Mouse (Mus musculus) cerebellum, adult 2 months (tissue): ENCODE data around the gene Zfp747. TPM values are rescaled to one million over a fixed set of nuclear protein-coding genes. Genes with fewer than 3 reads are reported as not detected.
"Not testable (repeated sequence)": the region's sequence is repeated elsewhere in the genome, so short reads cannot be mapped to it uniquely, and the experiment has no call there.

Experiments used
- DNase-seq, 2 experiments: peaks; one replicate each; pipeline ENCODE4 v3.0.0; 2021
- H3K27ac ChIP-seq: fragments of 200-500 bp; 2 replicates; pipeline ENCODE4 v1.5.1; 2012; ENCODE audit warnings: low read length, control low read depth, inconsistent platforms; ENCODE audit not compliant: insufficient read depth
- H3K27me3 ChIP-seq: fragments of 200-500 bp; 2 replicates; pipeline ENCODE4 v1.6.1; 2012; ENCODE audit warnings: inconsistent platforms, mild to moderate bottlenecking, low read length, moderate library complexity; ENCODE audit not compliant: control insufficient read depth, insufficient read depth
- H3K4me1 ChIP-seq: fragments of 200-500 bp; 2 replicates; pipeline ENCODE4 v1.6.1; 2011; ENCODE audit warnings: low read length; ENCODE audit not compliant: control insufficient read depth, insufficient read depth
- H3K4me3 ChIP-seq: fragments of 200-500 bp; replicated peaks from 2 replicates; pipeline ENCODE3; 2011; ENCODE audit warnings: mild to moderate bottlenecking, low read depth, low read length, control low read depth; ENCODE audit not compliant: insufficient read depth
- CTCF ChIP-seq: fragments of 200-500 bp; IDR thresholded peaks from 2 replicates; pipeline ENCODE4 v1.5.1; 2011; ENCODE audit warnings: low read depth, mild to moderate bottlenecking, control low read depth, low read length, moderate library complexity, borderline replicate concordance; ENCODE audit not compliant: insufficient read depth
- POLR2A ChIP-seq: fragments of 200-500 bp; IDR thresholded peaks from 2 replicates; pipeline ENCODE4 v1.6.1; 2011; ENCODE audit warnings: low read length, control low read depth, borderline replicate concordance; ENCODE audit not compliant: insufficient read depth
- WGBS: fragments of 180-500 bp; shearing (Covaris S2); methylation state at CpG from one replicate; pipeline ENCODE4 v1.1.7; 2018; 5-methylcytosine and 5-hydroxymethylcytosine counted together
- polyA plus RNA-seq: library from polyadenylated mRNA; depleted of rRNA; stranded (reverse); fragments of >200 nt; gene quantifications from 2 replicates; pipeline ENCODE4 v1.2.3, GENCODE M21; 2012; rRNA removed

The Zfp747 gene
- polyA plus RNA-seq = 8.2 and 8.6 TPM in 2 replicates

DNA sequence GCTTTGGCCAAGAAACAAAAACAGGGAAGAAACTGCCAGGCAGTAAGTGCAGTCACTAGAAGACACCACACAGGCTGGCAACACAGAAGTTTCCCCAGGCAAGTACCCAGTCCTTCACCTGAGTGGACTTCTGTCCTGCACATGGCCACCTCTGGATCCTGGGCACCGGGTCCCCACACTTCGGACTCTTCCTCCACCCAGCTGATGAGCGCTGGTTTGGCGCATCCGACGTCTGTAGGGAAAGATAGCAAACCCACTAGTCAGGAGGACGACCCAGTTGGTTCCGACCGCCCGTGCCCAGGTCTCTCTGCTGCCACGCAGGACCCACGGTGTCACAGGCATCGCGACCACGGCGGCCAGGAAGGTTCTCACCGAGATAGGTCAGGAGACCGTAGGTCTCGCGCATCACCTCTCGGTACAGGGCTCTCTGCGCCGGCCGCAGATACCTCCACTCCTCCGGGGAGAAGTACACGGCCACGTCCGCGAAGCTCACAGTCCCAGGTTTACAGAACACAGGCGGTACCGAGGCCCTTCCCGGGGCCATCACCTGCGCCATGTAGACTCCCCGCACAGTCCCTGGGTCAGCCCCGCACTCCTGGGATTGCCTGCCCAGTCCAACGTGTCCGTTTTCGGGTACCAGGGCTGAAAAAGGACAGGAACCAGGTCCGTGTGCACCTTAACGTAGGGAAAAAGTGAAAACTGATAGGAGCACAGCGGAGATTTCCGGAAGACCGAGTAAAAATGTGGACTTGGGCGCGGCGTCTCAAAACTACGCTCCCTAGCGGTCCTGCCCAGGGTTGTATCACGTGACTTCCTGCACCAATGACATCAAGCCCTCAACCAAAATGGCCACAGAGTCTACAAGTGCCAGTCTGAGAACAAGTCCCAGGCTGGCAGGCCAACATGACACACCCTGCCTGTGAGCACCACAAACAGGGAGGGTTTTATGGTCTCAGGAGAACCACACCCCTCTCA is at the start of gene Zfp747:
Zfp747 (minus strand) TSS at position 780 of the 975 bp plus-strand sequence.
- peak within 1 kb of the TSS; percentile 98 for H3K4me3 ChIP-seq
- H3K27me3 ChIP-seq, H3K4me1 ChIP-seq: not testable (repeated sequence)
- WGBS = 1% methylated on average over 49 of the region's 49 CpGs
- peak within 1 kb of the TSS; percentile 52 for H3K27ac ChIP-seq
- TF ChIP-seq CTCF (peak; percentile 68; the same call in 1 of the 2 replicates), POLR2A (peak; percentile 86; the same call in 1 of the 2 replicates)
- peak; percentile 94 to 95 for DNase-seq

DNA sequence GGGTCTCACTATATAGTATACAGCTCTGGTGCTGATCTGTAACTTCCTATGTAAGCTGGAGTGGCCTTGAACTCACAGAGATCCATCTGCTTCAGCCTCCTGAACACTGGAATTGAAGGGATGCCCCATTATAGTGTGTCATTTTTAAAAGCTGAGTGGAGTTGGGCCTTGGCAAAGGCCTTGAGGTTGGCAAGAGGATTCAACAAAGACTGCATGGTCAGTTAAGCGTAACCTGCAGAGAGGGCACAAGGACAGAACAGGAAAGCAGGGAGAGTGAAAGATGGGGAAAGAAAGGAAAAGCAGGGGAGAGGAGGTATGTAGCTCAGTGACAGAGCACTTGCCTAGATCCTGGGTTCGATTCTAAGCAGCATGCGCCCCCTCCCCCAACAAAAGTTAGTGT is 49.4 kb upstream of the Zfp747 start:
- no peaks in the 10 kb centered on the region for H3K4me1 ChIP-seq
- WGBS = 82% methylated on average over 3 of the region's 3 CpGs
- TF ChIP-seq POLR2A (no peak), CTCF (no peak)
- no peaks in the 10 kb centered on the region for H3K27me3 ChIP-seq
- H3K4me3 ChIP-seq = no peak overlapping the region
- DNase-seq = no peak
- no peak overlapping the region for H3K27ac ChIP-seq

DNA sequence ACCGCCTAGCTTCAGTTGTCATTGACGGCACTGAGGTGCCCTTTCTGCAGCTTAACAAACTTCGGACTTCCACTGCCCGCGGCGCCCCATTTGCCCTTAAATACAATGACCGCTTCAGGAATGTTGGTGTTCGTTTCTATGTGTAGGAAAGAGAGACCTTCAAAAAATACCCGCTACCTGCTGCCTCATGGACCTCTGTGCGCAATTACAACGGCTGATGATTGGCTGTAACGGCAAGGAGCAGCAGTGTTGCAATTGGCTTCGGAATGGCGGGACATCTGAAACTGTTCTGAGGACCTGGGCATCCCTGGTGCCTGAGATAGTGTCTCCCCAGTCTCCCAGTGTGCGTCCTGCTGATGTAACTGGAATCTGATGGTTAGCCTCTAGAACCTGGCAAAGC is 46.4 kb upstream of the Zfp747 start:
- no peak for TF ChIP-seq POLR2A
- no peak for TF ChIP-seq CTCF
- DNase-seq = peak in 1 of 2 experiments; percentile 65
- no peak overlapping the region for H3K27ac ChIP-seq

DNA sequence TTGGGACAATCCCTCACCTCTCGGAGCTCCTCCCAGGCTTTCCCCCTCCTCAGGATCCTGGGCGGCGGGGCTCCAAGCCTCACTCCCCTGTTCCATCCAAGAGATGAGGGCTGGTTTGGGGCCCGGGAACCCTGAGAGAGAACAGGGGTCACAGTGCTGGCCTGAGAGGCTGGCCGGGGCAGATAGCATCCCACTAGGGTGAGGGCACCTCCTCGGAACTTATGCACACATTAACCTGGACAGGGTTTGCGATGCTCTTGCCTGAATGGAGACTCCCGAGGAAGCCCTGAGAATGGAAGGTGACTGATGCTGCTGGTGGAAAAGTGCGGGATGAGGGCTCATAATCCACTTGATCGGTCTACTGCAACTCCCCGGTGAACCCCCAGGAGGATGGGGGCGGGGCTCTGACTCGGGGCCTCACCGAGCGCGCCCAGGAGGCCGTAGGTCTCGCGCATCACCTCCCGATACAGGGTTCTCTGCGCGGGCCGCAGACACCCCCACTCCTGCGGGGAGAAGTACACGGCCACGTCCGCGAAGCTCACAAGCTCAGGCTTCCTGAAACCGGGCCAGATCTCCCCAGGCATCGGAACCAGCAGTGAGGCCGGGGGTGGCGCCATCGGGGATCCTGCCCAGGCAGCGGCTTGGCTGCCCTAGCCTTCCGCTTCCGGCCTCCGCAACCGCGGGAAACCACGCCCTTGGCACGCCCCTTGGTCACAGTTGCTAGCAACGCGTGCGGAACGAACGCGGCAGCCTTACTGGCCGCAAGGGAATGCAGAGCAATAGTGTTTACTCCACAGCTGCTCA is 45.7 kb upstream of the Zfp747 start, which contains the start of gene Zfp688:
Zfp688 (minus strand) TSS at position 681 of the 804 bp plus-strand sequence.
- H3K27me3 ChIP-seq = no peaks in the 10 kb centered on the region
- H3K4me3 ChIP-seq = peak within 1 kb of the TSS; percentile 70
- no peak for TF ChIP-seq CTCF
- peak; percentile 86 for TF ChIP-seq POLR2A
- H3K4me1 ChIP-seq = no peaks in the 10 kb centered on the region
- 1% methylated on average over 48 of the region's 48 CpGs for WGBS
- peak; percentile 91 to 93 for DNase-seq
- peak within 1 kb of the TSS; percentile 26; the same call in 1 of the 2 replicates for H3K27ac ChIP-seq

More for the DNA sequence above, 46.4 kb upstream of the Zfp747 start:
- WGBS = under 1% methylated on average over 15 of the region's 15 CpGs
- no peaks in the 10 kb centered on the region for H3K4me1 ChIP-seq
- peak overlapping the region; percentile 70 for H3K4me3 ChIP-seq
- H3K27me3 ChIP-seq = no peaks in the 10 kb centered on the region

DNA sequence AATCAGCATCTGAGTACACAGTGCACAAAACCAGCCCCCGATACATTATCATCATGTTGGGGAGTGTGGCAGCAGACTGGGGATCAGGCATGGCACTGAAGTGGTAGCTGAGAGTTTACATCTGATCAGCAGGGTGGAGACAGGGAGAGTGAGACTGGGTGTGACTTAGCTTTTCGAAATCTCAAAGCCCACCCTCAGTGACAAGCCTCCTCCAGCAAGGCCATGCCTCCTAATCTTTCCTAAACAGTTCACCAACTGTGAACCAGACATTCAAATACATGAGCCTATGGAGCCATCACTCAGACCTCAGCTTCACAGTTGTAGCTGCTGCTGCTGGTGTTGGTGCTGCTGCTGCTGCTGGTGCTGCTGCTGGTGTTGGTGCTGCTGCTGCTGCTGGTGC is 35.6 kb upstream of the Zfp747 start:
- WGBS = 72% methylated on average over 2 of the region's 2 CpGs
- no peak for DNase-seq
- Histone ChIP-seq H3K27me3 (no peaks in the 10 kb centered on the region), H3K4me3 (no peak overlapping the region), H3K27ac (no peak overlapping the region), H3K4me1 (no peaks in the 10 kb centered on the region)
- TF ChIP-seq POLR2A (no peak), CTCF (no peak)

DNA sequence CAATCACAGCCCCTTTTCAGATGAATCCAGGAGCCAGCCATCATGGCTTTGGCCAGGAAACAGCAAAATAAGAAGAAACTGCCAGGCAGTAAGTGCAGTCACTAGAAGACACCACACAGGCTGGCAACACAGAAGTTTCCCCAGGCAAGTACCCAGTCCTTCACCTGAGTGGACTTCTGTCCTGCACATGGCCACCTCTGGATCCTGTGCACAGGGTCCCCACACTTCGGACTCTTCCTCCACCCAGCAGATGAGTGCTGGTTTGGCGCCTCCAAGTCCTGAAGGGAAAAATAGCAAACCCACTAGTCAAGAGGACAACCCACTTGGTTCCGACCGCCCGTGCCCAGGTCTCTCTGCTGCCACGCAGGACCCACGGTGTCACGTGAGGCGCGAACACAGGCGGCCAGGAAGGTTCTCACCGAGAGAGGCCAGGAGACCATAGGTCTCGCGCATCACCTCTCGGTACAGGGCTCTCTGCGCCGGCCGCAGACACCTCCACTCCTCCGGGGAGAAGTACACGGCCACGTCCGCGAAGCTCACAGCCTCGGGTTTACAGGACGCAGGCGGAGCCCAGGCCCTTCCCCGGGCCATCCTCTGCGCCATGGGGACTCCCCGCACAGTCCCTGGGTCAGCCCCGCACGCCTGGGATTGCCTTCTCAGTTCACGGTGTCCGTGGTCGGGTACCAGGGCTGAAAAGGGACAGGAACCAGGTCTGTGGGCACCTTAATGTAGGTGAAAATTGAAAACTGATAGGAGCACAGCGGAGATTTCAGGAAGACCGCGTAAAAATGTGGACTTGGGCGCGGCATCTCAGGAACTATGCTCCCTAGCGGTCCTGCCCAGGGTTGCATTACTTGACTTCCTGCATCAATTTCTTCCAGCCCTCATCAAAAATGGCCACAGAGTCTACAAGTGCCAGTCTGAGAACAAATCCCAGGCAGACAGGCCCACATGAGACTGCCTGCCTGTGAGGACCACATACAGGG is 30.4 kb upstream of the Zfp747 start, which contains the start of gene Zfp764:
Zfp764 (minus strand) TSS at position 821 of the 986 bp plus-strand sequence.
- Histone ChIP-seq H3K27ac (peak within 1 kb of the TSS; percentile 82), H3K4me3 (peak within 1 kb of the TSS; percentile 80)
- H3K4me1 ChIP-seq, H3K27me3 ChIP-seq: not testable (repeated sequence)
- TF ChIP-seq CTCF (peak; percentile 78), POLR2A (peak; percentile 59; the same call in 1 of the 2 replicates)
- WGBS = 2% methylated on average over 40 of the region's 40 CpGs
- DNase-seq = peak; percentile 90 to 91

DNA sequence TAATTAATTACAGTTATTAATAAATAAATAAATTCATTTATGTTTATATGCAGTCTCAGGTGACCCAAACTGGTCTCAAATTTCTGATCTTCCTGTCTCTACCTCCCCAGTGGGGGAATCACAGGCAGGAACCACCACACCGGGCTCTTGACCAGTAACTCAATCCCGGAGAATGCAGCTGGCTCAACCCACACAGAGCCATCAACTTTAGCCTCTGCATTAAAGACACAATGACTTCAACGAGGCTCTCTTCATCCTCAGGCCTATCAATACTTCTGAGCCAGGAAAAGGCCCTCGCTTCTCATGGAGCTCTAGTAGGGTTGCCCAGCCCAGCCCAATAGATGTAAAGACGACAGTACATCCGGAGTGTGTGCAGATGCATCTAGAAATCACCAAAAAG is 28.3 kb upstream of the Zfp747 start:
- not testable (repeated sequence) for H3K4me1 ChIP-seq, H3K27ac ChIP-seq, DNase-seq, H3K27me3 ChIP-seq, H3K4me3 ChIP-seq
- 98% methylated on average over 6 of the region's 6 CpGs for WGBS
